In genomic region chr11:61407638-61408183, GRCm38 (mm10) we compare ENCODE assay signal across 8 mouse cellular contexts. TPM values are rescaled to one million over a fixed set of nuclear protein-coding genes. Genes with fewer than 3 reads are reported as not detected.
DNase-seq lines count a peak whose midpoint lies in the region; ATAC-seq and TF ChIP-seq lines count a peak whose summit lies in the region.

No protein-coding gene starts in this region.

- H3K4me2 ChIP-seq in heart, embryonic 13.5 days: peak overlapping the region; percentile 78
- peak overlapping the region; percentile 58 for H3K4me2 ChIP-seq in kidney, postnatal 0 days (ENCODE audit: low read length)

- H3K4me1 ChIP-seq in brown adipose tissue, adult 24 weeks (ENCODE audit: control insufficient read depth, insufficient read depth, insufficient read length, low read length): no peaks in the 10 kb centered on the region
- H3K4me1 ChIP-seq in heart, embryonic 13.5 days: 0 out of 2 replicates have a peak, but pooled peaks cover 3% of the 10 kb centered on the region
- H3K4me1 ChIP-seq in kidney, postnatal 0 days (replicated peaks; ENCODE audit: insufficient read depth, low read length): no peaks in the 10 kb centered on the region
- peaks cover 2% of the 10 kb centered on the region; the same call in 1 of the 2 replicates for H3K4me1 ChIP-seq in liver, adult 2 months (ENCODE audit: control insufficient read depth, insufficient read depth, low read length)

- H3K4me3 ChIP-seq in brown adipose tissue, adult 24 weeks (ENCODE audit: insufficient read depth, low read depth, low read length): peak overlapping the region; percentile 86
- peak overlapping the region; percentile 86 for H3K4me3 ChIP-seq in heart, embryonic 13.5 days
- H3K4me3 ChIP-seq in kidney, postnatal 0 days (replicated peaks; ENCODE audit: low read depth, low read length): peak overlapping the region; percentile 76
- peak overlapping the region; percentile 96 for H3K4me3 ChIP-seq in liver, adult 2 months (ENCODE audit: insufficient read depth, low read depth, low read length)

- H3K9ac ChIP-seq in heart, embryonic 13.5 days: peak overlapping the region; percentile 88
- H3K9ac ChIP-seq in kidney, postnatal 0 days (ENCODE audit: low read depth, low read length): peak overlapping the region; percentile 71
- H3K9ac ChIP-seq in liver, adult 2 months (ENCODE audit: low read depth, low read length): peak overlapping the region; percentile 86

- peak; percentile 53 for TF ChIP-seq CTCF in kidney, postnatal 0 days (IDR thresholded peaks at IDR 0.05; ENCODE audit: low read depth)
- no peak for TF ChIP-seq CTCF in liver, adult 2 months (IDR thresholded peaks at IDR 0.05; ENCODE audit: low read depth, low read length)

- H3K9me3 ChIP-seq in heart, embryonic 13.5 days: no peaks in the 10 kb centered on the region
- H3K9me3 ChIP-seq in kidney, postnatal 0 days (replicated peaks; ENCODE audit: low read length): no peaks in the 10 kb centered on the region

- peak; percentile 77 for DNase-seq in fibroblast of lung, adult 2 months (ENCODE audit: low read depth)
- DNase-seq in kidney, postnatal 0 days (ENCODE audit: low spot score): peak; percentile 65
- peak; percentile 78 for DNase-seq in liver, adult 2 months (ENCODE audit: extremely low read depth, low read depth, low spot score)
- peak; percentile 74 to 76 for DNase-seq in spleen, postnatal 36 days (ENCODE audit: low spot score in 2 of 2)

- ATAC-seq in CD4-positive, CD25-positive, alpha-beta regulatory T cell, adult 4 months: peak; percentile 86
- ATAC-seq in heart, embryonic 13.5 days (ENCODE audit: extremely low read depth, insufficient number of reproducible peaks, low FRiP score, low TSS enrichment): peak; percentile 80
- peak; percentile 76 for ATAC-seq in kidney, postnatal 0 days (replicated peaks; ENCODE audit: low FRiP score, low read depth)
- peak; percentile 75 for ATAC-seq in monocyte, adult 5-6 weeks (replicated peaks; ENCODE audit: insufficient number of reproducible peaks, low FRiP score, low TSS enrichment, poor library complexity, severe bottlenecking)

- H3K79me2 ChIP-seq in liver, adult 2 months (ENCODE audit: control insufficient read depth, insufficient read depth, low read length): no peaks in the 10 kb centered on the region

- H3K36me3 ChIP-seq in heart, embryonic 13.5 days: no peaks in the 10 kb centered on the region
- H3K36me3 ChIP-seq in kidney, postnatal 0 days (ENCODE audit: insufficient read depth, low read length): no peaks in the 10 kb centered on the region
- no peaks in the 10 kb centered on the region for H3K36me3 ChIP-seq in liver, adult 2 months (ENCODE audit: control insufficient read depth, insufficient read depth, low read length)

- peaks cover 3% of the 10 kb centered on the region; the same call in 1 of the 2 replicates for H3K27me3 ChIP-seq in heart, embryonic 13.5 days (replicated peaks)
- H3K27me3 ChIP-seq in kidney, postnatal 0 days (ENCODE audit: insufficient read depth, low read length): no peaks in the 10 kb centered on the region
- H3K27me3 ChIP-seq in liver, adult 2 months (ENCODE audit: control insufficient read depth, insufficient read depth, low read length): no peaks in the 10 kb centered on the region

- no peak for TF ChIP-seq POLR2A in liver, adult 2 months (IDR thresholded peaks at IDR 0.05; ENCODE audit: extremely low read depth, insufficient read depth, low read length)

- WGBS in heart, embryonic 13.5 days: 1% methylated on average over 39 of the region's 39 CpGs
- under 1% methylated on average over 39 of the region's 39 CpGs for WGBS in kidney, postnatal 0 days
- 2% methylated on average over 39 of the region's 39 CpGs for WGBS in liver, adult 2 months

- H3K27ac ChIP-seq in brown adipose tissue, adult 24 weeks (replicated peaks; ENCODE audit: low read depth, low read length): peak overlapping the region; percentile 92
- peak overlapping the region; percentile 96 for H3K27ac ChIP-seq in heart, embryonic 13.5 days (replicated peaks)
- peak overlapping the region; percentile 86 for H3K27ac ChIP-seq in kidney, postnatal 0 days
- peak overlapping the region; percentile 85 for H3K27ac ChIP-seq in liver, adult 2 months (replicated peaks; ENCODE audit: insufficient read depth, low read depth, low read length)

RNA-seq across cellular contexts. Expression of gene Slc47a1, which starts 29.6 kb away (rescaled TPM):
- polyA plus RNA-seq in CD4-positive, CD25-positive, alpha-beta regulatory T cell, adult 4 months (2017; shearing (Covaris generic)): not detected
- 1.1 and 1.7 TPM in 2 replicates for polyA plus RNA-seq in brown adipose tissue, adult 24 weeks (2012; ENCODE audit: insufficient read depth, insufficient read length, missing spikeins)
- 24.6 and 28.9 TPM in 2 replicates for polyA plus RNA-seq in heart, embryonic 13.5 days (2015; fragmentation: Nextera tagmentation; extraction: Ambion mirVana)
- polyA plus RNA-seq in kidney, postnatal 0 days (2015; fragmentation: Nextera tagmentation; extraction: Ambion mirVana): 45.7 and 51.5 TPM in 2 replicates
- total RNA-seq in liver, adult 2 months (2014; rRNA removed): 160 and 169 TPM in 2 replicates
- 151 and 163 TPM in 2 replicates for polyA plus RNA-seq in liver, adult 2 months (2012; rRNA removed)
- total RNA-seq in monocyte, adult 5-6 weeks (2017): not detected in 3 replicates

RNA-seq across cellular contexts. Expression of gene Rnf112, which starts 46.2 kb away (rescaled TPM):
- polyA plus RNA-seq in CD4-positive, CD25-positive, alpha-beta regulatory T cell, adult 4 months (2017; shearing (Covaris generic)): not detected
- not detected in 2 replicates for polyA plus RNA-seq in brown adipose tissue, adult 24 weeks (2012; ENCODE audit: insufficient read depth, insufficient read length, missing spikeins)
- 0.33 and 0.52 TPM in 2 replicates for polyA plus RNA-seq in heart, embryonic 13.5 days (2015; fragmentation: Nextera tagmentation; extraction: Ambion mirVana)
- 0.05 and 0.13 TPM in 2 replicates for polyA plus RNA-seq in kidney, postnatal 0 days (2015; fragmentation: Nextera tagmentation; extraction: Ambion mirVana)
- total RNA-seq in liver, adult 2 months (2014; rRNA removed): not detected in 2 replicates
- not detected in 2 replicates for polyA plus RNA-seq in liver, adult 2 months (2012; rRNA removed)
- total RNA-seq in monocyte, adult 5-6 weeks (2017): not detected in 3 replicates

Comparison
In these comparisons a context has a peak if more than half of its experiments do, and no peak if none do; other contexts are left out.
1. Peak in every context shown above with its lines: DNase-seq, ATAC-seq, H3K4me3 ChIP-seq and H3K27ac ChIP-seq.